Mouse (Mus musculus) spleen, postnatal 10 days (tissue): ENCODE measurements around the gene Lamb2.

Experiments
- DNase-seq, 2 experiments: peaks; one replicate each; pipeline ENCODE4 v3.0.0; 2021 to 2022; ENCODE audit warnings: low spot score in 2 of 2

Gene Lamb2

DNA sequence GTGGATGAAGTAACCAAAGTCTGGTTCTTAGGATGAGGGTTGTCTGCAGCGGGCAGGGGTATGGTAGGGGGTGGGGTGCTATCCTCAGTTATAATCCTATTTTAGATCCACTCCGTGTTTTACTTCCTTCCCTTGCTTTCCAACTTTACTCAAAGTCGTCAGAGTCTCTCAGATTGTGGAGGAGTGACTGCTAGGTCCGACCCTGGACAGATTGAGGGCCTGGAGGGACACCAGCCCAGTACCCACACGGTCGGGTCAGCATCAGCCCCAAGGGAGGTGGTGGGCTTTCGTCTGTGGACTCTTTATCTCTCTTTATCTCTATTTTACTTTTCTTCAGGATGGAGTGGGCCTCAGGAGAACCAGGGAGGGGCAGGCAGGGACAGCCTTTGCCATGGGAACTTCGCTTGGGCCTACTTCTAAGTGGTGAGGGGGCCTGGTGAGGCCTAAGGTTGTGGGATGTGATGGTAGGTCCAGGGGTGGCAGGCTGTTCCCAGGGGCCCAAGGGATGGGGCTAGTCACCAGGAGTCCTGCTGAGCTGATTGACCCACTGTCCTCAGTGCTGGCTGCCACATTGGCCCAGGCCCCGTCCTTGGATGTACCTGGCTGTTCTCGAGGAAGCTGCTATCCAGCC is at the start of gene Lamb2:
Lamb2 (plus strand) TSS at position 16 of the 631 bp plus-strand sequence.
- DNase-seq: no peak

DNA sequence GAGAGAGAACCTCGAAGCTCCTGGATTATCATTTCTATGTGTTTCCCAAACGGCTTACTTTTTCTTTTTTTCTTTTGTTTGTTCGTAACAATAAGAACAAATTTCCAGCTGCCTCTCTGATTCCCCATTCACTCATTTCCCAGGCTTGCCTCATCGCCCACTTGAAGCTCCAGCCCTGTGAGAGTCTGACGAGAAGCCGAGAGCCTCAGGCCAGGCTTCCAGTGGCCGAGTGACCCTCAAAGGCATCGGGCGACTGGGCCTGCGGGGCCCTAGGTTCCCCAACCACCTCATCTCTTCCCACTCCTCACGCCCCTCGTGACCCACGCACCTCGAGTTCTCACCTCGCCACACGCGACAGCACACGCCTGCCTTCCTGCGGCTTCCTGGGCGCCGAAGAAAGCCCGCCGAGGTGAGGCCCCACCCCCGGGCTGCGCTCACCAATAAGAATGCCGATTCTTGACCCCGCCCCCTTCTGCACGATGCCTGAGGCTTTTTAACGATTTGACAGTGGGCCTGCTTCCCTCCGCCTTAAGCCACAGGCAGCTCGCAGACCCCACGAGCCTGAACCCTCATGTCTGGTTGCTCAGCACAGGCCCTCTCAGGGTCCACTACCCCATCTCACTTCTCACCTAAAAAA is 48.0 kb upstream of the Lamb2 start:
- DNase-seq: peak in 1 of 2 experiments; percentile 46

DNA sequence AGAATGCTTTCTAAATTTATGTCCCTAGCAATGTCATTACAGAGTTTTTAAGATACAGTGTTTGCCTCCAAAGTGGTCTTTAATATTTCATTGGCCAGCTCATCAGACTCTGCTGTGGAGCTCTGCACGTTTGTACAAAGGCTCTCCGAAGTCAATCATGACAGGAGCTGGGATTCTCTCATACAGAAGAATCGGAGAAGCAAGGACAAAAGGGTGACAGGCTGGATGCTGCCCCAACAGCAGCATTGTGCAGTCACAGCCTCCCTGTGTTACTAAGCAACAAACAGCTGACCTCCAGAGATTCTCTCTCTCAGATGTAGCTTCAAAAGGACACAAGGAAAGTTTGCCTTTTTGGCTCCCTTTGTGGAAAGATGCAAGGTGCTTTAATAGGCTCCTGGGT is 43.4 kb upstream of the Lamb2 start, which contains the start of gene BC048562:
BC048562 (plus strand) TSS at position 301 of the 400 bp plus-strand sequence.
- no peak for DNase-seq

DNA sequence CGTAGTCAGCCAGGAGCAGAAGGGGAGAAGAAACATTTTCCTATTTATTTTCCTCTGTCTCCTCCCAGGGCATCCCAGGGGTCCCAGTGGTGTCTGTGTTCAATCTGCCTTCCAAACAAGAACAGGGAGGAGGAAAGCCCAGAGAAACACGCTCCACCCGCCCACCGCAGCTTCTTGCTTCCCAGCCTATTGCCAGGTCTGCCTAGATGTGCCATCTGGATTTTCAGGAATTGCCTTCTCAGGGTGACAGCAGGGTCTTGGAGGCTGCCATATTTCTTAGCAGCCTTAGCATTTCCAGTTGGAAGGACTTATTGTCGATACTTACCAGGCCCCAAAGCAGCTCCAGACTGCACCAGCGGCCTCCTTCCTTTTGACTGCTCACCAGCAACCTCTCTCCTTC is 40.4 kb upstream of the Lamb2 start:
- no peak for DNase-seq

DNA sequence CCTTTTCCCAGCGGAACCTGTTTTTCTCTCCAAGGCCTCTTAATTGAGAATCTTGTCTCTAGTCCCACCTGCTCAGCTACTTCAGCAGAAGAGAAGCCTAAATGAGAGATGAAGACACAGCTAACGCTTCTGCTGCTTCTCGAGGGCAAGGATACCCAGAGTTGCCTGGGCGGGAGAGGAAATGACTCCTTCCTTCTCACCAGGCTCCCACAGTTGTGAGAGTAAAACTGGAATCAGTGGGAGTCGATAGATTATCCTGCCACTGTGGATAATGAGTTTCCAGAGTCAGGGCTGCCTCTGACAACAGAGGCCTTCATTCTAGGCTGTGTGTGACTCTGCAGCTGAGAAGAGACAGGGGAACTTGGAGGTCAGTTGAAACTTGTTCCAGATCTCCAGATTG is 39.1 kb upstream of the Lamb2 start:
- DNase-seq: no peak

DNA sequence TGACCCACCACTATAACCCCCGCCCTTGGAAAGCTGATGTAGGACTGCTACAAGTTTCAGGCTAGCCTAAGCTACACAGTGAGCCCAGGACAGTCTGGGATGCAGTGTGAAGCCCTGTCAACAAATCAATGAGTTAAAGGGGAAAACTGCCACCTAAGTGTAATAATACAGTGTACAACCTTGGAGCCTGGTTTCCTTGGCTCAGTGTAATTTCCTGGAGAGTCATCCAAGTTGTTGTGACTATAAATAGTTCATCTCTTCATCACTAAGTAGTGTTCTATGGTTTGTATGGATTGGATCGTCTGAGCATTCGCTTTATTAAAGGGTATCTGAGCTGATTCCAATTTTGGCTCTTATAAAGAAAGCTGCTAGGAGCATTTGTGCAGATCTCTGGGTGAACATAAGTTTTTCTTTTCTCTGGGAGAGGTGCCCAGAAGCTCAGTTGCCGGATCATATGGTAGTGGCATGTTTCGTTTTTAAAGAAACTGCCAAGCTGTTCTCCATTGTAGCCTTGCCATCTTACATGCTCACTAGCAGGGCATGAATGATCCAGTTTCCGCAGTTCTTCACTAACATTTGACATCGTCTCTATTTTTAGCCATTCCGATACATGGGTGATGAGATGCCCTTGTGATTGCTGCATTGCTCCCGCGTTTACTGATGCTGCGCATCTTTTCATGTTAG is 38.2 kb upstream of the Lamb2 start:
- no peak for DNase-seq

DNA sequence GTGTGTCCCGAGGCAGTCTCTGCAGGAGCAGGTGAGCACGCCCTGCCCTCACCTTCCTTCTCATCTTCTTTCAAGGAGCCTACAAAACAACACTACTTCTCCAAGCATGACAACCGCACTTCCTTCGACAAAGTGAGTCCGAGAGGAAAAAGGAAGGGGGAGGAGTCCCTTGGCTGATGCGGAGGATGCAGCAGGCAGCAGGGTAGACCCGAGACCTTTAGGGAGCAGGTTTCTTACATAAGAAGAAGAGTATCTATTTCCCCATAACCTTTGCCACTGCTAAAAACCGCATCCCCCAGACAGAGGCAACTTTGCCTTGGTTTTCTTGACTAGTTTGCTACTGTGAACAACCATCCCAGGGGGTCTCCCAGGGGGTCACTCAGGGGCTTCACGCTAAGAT is 34.4 kb upstream of the Lamb2 start:
- no peak for DNase-seq

DNA sequence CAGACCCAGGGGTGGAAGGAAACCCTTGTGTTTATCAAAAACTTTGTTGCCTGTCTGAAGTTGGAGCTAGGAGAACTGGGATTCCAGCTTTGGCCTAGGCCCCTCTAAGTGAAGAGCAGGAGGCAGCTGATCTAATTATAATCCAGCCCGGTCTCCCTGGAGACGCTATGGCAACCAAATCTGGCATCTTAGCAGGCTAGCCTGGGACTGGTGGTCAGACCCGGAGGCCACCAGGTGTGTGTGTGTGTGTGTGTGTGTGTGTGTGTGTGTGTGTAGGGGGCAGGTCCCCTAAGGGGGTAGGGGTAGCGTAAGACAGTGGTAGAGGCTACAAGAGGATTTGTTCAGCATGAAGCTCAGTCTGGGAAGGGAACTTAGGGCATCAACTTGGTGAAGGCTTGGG is 29.7 kb upstream of the Lamb2 start:
- DNase-seq: no peak

DNA sequence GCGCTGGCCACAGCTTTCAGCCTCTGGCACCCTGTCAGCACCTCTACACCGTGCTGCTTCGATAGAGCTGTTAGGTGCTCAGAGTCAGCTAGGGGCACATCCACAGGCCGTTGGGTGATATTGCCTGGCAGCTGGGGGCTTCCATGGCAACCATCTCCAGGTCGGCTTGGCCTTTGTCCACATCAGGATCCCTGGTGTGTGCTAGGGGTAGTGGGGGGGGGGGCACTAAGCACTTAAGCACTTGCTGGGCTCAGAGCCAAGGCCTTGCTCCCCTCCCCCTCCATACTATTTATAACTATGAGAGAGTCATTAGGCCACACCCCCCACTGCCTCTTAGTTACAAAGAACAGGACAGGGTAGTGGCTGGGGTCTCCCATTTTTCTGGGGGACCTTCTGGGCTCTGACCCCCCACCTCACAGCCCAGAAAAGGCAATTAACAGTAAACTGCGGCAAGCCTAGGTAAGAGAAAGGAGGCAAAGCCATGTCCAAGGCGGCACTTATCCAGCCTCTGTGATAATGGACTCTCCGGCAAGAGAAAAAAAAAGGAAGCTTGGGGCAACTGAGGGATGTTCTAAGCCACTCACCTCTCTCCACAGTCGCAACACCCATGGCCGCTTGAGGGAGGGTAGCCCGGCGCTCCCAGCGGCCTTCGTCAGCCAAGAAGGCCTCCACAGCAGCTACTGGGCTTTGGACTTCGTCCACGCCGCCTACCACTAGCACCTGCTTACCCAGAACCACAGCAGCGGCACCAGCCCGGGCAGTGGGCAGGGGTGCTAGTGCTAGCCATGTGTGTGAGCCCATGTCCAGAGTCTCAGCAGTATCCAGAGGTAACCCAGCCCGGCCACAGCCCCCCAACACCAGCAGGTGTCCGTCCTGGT is 29.0 kb upstream of the Lamb2 start:
- no peak for DNase-seq

DNA sequence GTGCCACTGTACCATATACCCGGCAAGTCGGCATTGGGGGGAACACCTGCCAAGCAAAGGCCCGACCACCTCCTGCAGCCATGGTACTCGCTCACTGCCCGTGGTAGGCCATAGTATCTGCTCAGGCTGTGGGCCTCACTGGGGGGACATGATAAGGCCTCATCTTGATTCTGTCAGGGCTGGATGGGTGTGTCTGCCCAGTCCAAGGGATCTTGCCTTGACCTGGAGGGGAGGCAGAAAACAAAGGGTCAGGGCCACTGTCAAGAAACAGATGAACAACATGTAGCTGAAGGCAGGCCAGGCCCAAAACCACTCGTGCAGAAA is 28.4 kb upstream of the Lamb2 start:
- DNase-seq: no peak

DNA sequence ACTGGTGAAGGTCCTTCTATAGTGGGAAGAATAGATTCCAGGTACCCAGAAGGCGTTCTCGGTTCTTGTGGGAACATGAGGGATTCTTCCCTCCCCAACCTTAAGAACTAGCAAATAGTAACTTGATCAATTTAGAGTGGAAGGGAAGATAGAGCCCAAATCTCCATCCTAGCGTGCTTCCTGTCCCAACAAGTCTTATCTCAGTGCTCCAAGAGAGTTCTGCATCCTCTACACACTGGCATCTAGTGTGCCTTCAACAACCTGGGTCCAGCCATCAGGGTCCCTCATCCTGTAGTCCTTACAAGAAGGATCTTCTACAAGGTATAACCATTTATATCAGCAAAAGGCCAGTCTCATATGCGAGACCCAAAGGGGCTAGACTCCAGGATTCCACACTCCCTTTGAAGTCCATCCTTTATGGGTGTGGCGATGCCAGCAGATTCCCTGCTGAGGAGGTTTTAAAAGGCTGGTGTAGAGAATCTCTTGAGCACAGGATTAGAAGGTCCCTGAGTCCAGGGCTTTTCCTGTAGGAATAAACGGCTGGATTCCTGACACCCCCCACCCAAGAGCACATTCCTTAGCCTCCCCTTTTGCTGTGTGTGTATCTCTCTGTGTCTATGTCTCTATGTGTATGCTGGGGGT is 27.9 kb upstream of the Lamb2 start:
- DNase-seq: no peak

DNA sequence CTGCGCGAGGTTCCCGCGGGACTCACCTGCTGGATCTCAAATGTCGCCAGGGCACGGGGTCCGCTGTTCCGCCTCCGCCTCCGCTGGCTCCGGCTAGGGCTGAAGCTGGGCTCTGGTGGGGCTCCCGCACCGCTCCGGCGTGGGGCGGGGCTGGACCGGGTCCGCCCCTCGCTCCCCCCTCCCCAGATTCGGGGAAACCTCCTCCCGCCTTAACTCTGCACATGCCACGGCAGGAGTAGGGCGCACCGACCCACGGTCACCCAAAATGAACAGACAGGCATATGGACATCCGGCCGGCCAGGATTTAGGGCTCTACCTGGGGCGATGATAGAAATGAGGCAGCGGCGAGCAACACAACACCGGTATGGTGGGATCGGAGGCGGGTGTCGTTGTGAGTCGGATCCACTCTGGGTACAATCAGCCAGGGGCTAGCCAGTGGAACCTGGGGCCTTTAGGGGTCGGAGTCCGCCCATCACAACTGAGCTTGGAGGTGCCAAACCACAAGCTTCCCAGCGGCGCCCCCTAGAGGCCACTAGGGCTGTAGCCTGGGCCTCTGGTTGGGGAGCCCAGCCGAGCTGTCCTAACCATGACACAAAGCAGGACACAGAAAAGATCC is 27.1 kb upstream of the Lamb2 start:
- peak; percentile 89 to 95 for DNase-seq

DNA sequence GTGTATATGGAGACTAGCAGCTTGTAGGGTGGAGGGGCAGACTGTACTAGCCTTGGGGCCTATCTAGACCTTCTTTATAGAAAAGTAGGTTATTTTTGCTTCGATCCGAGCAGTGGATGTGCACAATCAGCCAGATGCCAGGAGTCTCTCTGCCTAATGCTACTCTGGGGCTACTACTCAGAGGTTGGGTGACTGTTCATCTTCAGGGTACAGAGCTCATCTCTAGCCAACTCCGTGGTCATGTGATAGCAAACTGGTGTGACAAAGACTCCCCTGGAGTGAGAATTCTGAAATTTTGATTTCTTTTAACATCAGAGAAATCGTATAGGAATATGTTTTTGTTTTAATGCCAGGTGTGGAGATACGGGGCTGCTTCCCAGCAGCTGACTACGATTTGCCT is 26.6 kb upstream of the Lamb2 start:
- DNase-seq: no peak

DNA sequence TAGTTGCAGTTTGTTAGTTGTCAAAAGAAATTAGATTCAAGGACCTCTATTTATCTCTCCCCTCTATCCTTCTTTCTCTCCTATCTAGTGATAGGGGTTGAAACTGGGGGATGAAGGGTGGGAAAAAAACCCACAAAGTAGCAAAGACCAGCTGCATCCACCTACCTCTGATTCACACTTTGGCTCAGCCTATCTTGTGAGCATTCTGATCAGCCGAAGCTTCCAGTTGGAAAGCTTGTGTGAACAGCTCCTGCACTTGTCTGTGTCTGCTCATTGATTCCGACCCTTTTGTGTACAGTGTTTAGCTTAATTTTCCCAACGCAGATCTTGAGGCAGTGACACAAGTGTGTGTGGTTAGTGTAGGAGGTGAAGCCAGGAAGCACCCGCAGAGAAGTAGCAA is 26.1 kb upstream of the Lamb2 start:
- no peak for DNase-seq

DNA sequence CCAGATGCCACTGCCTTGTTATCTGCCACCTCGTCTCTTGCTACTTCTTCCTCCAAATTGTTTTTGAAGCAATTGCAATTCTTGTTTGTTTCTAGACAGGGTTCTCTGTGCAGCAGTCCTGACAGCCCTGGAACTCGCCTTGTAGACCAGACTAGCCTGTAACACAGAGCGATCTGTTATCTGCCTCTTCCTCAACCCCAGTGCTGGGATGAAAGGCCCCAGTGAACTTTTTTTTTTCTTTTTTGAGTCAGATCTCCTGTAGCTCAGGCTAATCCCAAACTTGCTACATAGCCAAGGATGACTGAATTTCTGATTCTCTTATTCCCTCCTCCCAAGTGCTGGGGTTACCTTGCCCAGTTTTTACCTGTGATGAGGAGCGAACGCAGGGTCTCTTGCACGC is 25.1 kb upstream of the Lamb2 start:
- DNase-seq: no peak

DNA sequence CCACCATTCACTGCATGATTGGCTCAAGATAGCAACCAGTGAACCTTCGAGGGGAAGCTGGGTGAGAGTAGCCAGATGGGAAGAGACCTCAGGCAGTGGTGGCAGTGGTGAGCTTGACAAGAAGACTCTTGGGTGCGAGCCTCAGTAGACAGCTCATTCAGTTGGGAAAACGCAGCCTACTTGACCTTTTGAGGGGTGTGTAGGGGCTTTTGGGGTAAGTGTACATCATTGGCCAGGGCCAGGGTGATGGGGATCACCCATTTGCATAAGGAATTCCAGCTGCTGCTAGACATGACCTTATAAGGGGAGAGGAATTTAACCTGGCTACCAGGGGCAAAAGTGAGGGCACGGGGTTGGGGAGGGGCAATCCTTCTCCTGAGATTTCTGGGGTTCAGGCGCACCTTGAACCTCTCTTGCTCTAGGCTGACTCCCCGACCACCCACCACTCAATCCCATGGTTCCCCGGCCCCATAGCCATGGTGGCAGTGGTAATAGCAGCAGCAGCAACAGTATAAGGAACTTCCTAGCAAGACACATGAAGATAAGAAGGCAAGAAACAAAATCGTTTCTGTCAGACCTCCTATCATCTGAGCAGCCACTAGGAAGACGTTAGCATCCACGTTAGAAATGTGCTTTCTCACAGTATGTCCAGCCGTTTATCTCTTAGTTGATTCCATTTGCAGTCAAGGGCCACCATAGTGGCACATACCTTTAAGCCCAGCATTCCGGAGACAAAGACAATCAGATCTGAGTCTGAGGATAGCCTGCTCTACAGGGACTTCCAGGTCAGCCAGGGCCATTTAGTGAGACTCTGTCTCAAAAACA is 23.6 kb upstream of the Lamb2 start:
- DNase-seq: no peak

DNA sequence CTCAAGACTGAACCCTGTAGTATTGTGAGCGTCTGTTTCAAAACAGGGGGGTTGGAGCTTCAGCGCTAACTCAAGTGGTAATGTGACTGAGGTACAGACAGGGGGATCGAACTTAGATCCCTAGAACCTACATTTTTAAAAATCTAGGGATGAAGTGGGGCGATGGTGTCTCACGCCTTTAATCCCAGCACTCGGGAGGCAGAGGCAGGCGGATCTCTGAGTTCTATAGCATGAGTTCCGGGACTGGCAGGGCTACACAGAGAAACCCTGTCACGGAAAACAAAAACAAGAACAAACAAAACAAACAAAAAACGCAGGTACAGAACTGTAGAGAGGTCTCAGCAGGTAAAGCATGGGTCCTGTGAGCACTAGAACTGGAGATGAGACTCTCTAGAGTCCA is 22.6 kb upstream of the Lamb2 start:
- no peak for DNase-seq

DNA sequence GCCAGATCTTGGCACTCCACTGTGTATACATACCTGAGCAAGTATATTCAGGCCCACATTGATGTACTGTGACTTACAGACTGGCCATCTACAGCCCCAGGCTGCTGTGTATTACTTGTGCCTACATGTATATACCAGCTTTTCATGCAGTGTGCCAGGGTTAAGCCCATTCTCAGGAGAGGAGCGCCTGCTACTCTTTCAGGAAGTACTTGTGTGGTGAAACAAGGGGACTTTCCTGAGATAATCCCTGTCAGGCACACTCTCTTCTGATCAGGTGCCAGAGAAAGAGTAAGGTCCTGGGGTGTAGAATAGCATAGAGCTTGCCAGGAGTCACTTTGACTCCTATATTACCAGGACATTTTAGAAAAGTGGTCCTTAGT is 19.6 kb upstream of the Lamb2 start:
- no peak for DNase-seq

DNA sequence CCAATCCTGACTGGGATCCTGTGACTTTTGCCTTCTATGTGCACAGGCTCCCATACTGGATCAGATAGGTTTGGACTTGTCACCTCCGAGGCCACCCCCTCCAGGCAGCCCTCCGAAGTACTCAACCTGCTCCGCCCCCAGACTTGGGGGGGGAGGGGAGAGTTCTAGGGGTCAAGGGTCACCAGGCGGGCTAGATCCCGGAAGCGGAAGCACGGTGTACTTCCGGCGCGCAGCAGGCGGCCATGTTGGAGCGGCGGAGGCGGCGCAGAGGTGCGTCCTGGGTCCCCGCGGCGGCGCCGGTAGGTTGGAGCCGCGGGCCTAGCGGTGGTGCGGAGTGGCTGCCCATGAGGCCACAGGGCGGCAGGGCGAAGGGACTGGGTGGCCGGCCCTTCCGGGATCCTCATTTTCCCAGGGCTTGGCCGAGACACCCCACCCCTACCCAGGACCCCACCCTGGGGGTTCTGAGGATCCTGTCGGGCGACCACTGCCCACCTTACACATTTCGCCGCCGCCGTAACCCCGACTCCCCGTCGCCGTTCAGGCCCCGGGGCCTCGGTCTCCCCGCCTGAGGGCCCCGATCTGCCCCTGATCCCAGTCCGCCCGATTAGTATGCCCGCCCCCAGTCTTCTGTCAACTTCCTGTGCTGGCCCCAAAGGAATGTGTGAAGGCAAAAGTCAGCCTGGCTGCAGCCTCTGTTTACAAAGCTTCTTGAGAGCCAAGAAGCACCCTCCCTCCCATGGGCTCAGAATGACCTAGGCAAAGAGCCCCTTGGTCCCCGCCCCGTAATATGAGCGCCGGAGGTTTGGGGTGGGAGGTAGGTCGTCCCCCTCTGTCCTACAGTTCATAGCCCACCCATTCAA is 19.0 kb upstream of the Lamb2 start, which contains the start of gene Ccdc71:
Ccdc71 (plus strand) TSS at position 209 of the 860 bp plus-strand sequence.
- DNase-seq: peak; percentile 69 to 86
